Comparison of ENCODE assay signal across 6 mouse cellular contexts in genomic region chr14:116734596-116734995, GRCm38 (mm10).
DNase-seq lines count a peak whose midpoint lies in the region; TF ChIP-seq lines count a peak whose summit lies in the region.
"Not testable (repeated sequence)": the region's sequence is repeated elsewhere in the genome, so short reads cannot be mapped to it uniquely, and the experiment has no call there.

No protein-coding gene starts in this region.

- not testable (repeated sequence) for H3K4me1 ChIP-seq in liver, adult 2 months (ENCODE audit: control insufficient read depth, insufficient read depth, low read length)

- H3K27ac ChIP-seq in liver, adult 2 months (replicated peaks; ENCODE audit: insufficient read depth, low read depth, low read length), result not testable (repeated sequence)

- not testable (repeated sequence) for TF ChIP-seq POLR2A in liver, adult 2 months (IDR thresholded peaks at IDR 0.05; ENCODE audit: extremely low read depth, insufficient read depth, low read length)

- WGBS in liver, adult 2 months, result 22% methylated on average over 6 of the region's 6 CpGs

- H3K4me3 ChIP-seq in liver, adult 2 months (ENCODE audit: insufficient read depth, low read depth, low read length), result not testable (repeated sequence)

- not testable (repeated sequence) for TF ChIP-seq CTCF in liver, adult 2 months (IDR thresholded peaks at IDR 0.05; ENCODE audit: low read depth, low read length)

- H3K36me3 ChIP-seq in liver, adult 2 months (ENCODE audit: control insufficient read depth, insufficient read depth, low read length), result not testable (repeated sequence)

- H3K79me2 ChIP-seq in liver, adult 2 months (ENCODE audit: control insufficient read depth, insufficient read depth, low read length), result not testable (repeated sequence)

- not testable (repeated sequence) for H3K27me3 ChIP-seq in liver, adult 2 months (ENCODE audit: control insufficient read depth, insufficient read depth, low read length)

- DNase-seq in adrenal gland, adult 2 months, result peak; percentile 26
- DNase-seq in adrenal gland, adult 8-10 months, result peak; percentile 20
- peak; percentile 2 for DNase-seq in adrenal gland, postnatal 10 days
- peak; percentile 7 for DNase-seq in adrenal gland, postnatal 14 days
- peak; percentile 2 for DNase-seq in fibroblast of lung, adult 2 months (ENCODE audit: low read depth)
- DNase-seq in liver, adult 2 months (ENCODE audit: extremely low read depth, low read depth, low spot score), result peak; percentile 86

- not testable (repeated sequence) for H3K9ac ChIP-seq in liver, adult 2 months (ENCODE audit: low read depth, low read length)

Comparison
In these comparisons a context has a peak if more than half of its experiments do, and no peak if none do; other contexts are left out.
1. DNase-seq: peak in every context shown above with its lines; median percentile 86 in liver, adult 2 months; 26 in adrenal gland, adult 2 months; 20 in adrenal gland, adult 8-10 months; 7 in adrenal gland, postnatal 14 days; 2 in adrenal gland, postnatal 10 days; 2 in fibroblast of lung, adult 2 months.